Mouse (Mus musculus): ENCODE measurements around the gene Tuba8.

- TF ChIP-seq POLR2A (IDR thresholded peaks at IDR 0.05; ENCODE audit: low read depth, low read length), result no peak
- TF ChIP-seq CTCF (IDR thresholded peaks at IDR 0.05; ENCODE audit: borderline replicate concordance, insufficient read depth, low read length), result no peak
Observed at GRCm38 (mm10) chr6:121194956-121195731, 15.4 kb upstream of the Tuba8 start.
